Comparison of ENCODE assay signal across 8 mouse cellular contexts in genomic region chr9:72807420-72808005, GRCm38 (mm10). TPM values are rescaled to one million over a fixed set of nuclear protein-coding genes. Genes with fewer than 3 reads are reported as not detected.
DNase-seq lines count a peak whose midpoint lies in the region; ATAC-seq and TF ChIP-seq lines count a peak whose summit lies in the region.

No protein-coding gene starts in this region.

- H3K27me3 ChIP-seq in megakaryocyte, embryonic 14.5 days (replicated peaks): peaks cover 71% of the 10 kb centered on the region
- H3K27me3 ChIP-seq in intestine, embryonic 16.5 days (replicated peaks; ENCODE audit: control insufficient read depth, insufficient read depth, low read length): no peaks in the 10 kb centered on the region
- peaks cover 21% of the 10 kb centered on the region for H3K27me3 ChIP-seq in limb, embryonic 12.5 days
- no peaks in the 10 kb centered on the region for H3K27me3 ChIP-seq in thymus, adult 2 months (ENCODE audit: control insufficient read depth, insufficient read depth, low read length)

- no peaks in the 10 kb centered on the region for H3K36me3 ChIP-seq in megakaryocyte, embryonic 14.5 days (replicated peaks; ENCODE audit: low read length)
- H3K36me3 ChIP-seq in intestine, embryonic 16.5 days (ENCODE audit: control insufficient read depth, insufficient read depth, low read length): no peaks in the 10 kb centered on the region
- no peaks in the 10 kb centered on the region for H3K36me3 ChIP-seq in limb, embryonic 12.5 days
- no peaks in the 10 kb centered on the region for H3K36me3 ChIP-seq in thymus, adult 2 months (ENCODE audit: control insufficient read depth, insufficient read depth, low read length)

- WGBS in intestine, embryonic 16.5 days: under 1% methylated on average over 45 of the region's 52 CpGs
- under 1% methylated on average over 52 of the region's 52 CpGs for WGBS in limb, embryonic 12.5 days
- WGBS in thymus, adult 2 months: 1% methylated on average over 52 of the region's 52 CpGs

- peak; percentile 80 to 84 for DNase-seq in cerebellum, postnatal 14 days
- peak; percentile 55 for DNase-seq in frontal cortex, postnatal 36 days (ENCODE audit: low spot score in 2 of 2)
- DNase-seq in neural tube, embryonic 10.5 days (ENCODE audit: extremely low spot score, low spot score): peak; percentile 86
- DNase-seq in thymus, adult 2 months: peak; percentile 59

- peaks cover 13% of the 10 kb centered on the region for H3K4me1 ChIP-seq in megakaryocyte, embryonic 14.5 days
- peaks cover 11% of the 10 kb centered on the region for H3K4me1 ChIP-seq in intestine, embryonic 16.5 days (ENCODE audit: control insufficient read depth, insufficient read depth, low read length)
- peaks cover 33% of the 10 kb centered on the region for H3K4me1 ChIP-seq in limb, embryonic 12.5 days (replicated peaks)
- H3K4me1 ChIP-seq in thymus, adult 2 months (replicated peaks; ENCODE audit: control insufficient read depth, insufficient read depth, low read length): peaks cover 7% of the 10 kb centered on the region

- peak overlapping the region; percentile 48; the same call in 1 of the 2 replicates for H3K27ac ChIP-seq in intestine, embryonic 16.5 days (ENCODE audit: low read length)
- peak overlapping the region; percentile 80 for H3K27ac ChIP-seq in limb, embryonic 12.5 days
- no peak overlapping the region for H3K27ac ChIP-seq in thymus, adult 2 months (ENCODE audit: control insufficient read depth, insufficient read depth, low read length)

- peak overlapping the region; percentile 91 for H3K4me3 ChIP-seq in megakaryocyte, embryonic 14.5 days (replicated peaks)
- H3K4me3 ChIP-seq in intestine, embryonic 16.5 days (ENCODE audit: low read length): peak overlapping the region; percentile 81
- peak overlapping the region; percentile 82 for H3K4me3 ChIP-seq in limb, embryonic 12.5 days (replicated peaks)
- peak overlapping the region; percentile 54 for H3K4me3 ChIP-seq in thymus, adult 2 months (ENCODE audit: control insufficient read depth, insufficient read depth, low read length)

- H3K4me2 ChIP-seq in intestine, embryonic 16.5 days (ENCODE audit: low read depth, low read length): peak overlapping the region; percentile 98
- peak overlapping the region; percentile 100 for H3K4me2 ChIP-seq in limb, embryonic 12.5 days

- no peaks in the 10 kb centered on the region; the same call in 1 of the 2 replicates for H3K9me3 ChIP-seq in megakaryocyte, embryonic 14.5 days
- no peaks in the 10 kb centered on the region for H3K9me3 ChIP-seq in intestine, embryonic 16.5 days (ENCODE audit: control insufficient read depth, low read length)
- H3K9me3 ChIP-seq in limb, embryonic 12.5 days: no peaks in the 10 kb centered on the region

- TF ChIP-seq POLR2A in thymus, adult 2 months (IDR thresholded peaks at IDR 0.05; ENCODE audit: control insufficient read depth, extremely low read depth, insufficient read depth, low read length, poor library complexity): no peak

- no peak for ATAC-seq in megakaryocyte, adult 5-6 weeks (ENCODE audit: poor library complexity, severe bottlenecking)
- peak; percentile 43 for ATAC-seq in intestine, embryonic 16.5 days
- peak; percentile 26; the same call in 1 of the 2 replicates for ATAC-seq in limb, embryonic 12.5 days (ENCODE audit: insufficient number of reproducible peaks, insufficient read depth, low FRiP score, low TSS enrichment, low read depth)

- TF ChIP-seq CTCF in thymus, adult 2 months (IDR thresholded peaks at IDR 0.05; ENCODE audit: borderline replicate concordance, control insufficient read depth, extremely low read depth, insufficient read depth, low read length, poor library complexity): peak; percentile 18; the same call in 1 of the 2 replicates

- H3K9ac ChIP-seq in intestine, embryonic 16.5 days (ENCODE audit: low read depth, low read length): peak overlapping the region; percentile 81
- H3K9ac ChIP-seq in limb, embryonic 12.5 days (replicated peaks): peak overlapping the region; percentile 88

RNA-seq across cellular contexts. Expression of gene Prtg, which starts 0.8 kb away (rescaled TPM):
- not detected in 2 replicates for polyA plus RNA-seq in megakaryocyte, embryonic 14.5 days (2012; ENCODE audit: insufficient read depth, low replicate concordance)
- total RNA-seq in megakaryocyte, adult 5-6 weeks (2015): not detected in 2 replicates
- total RNA-seq in megakaryocyte, adult 5-6 weeks (2017): not detected in 2 replicates
- 0.32 and 0.33 TPM in 2 replicates for polyA plus RNA-seq in intestine, embryonic 16.5 days (2015; fragmentation: Nextera tagmentation; extraction: Ambion mirVana)
- 0.91 and 0.95 TPM in 2 replicates for polyA plus RNA-seq in limb, embryonic 12.5 days (2016; fragmentation: Nextera tagmentation; extraction: Ambion mirVana)
- polyA plus RNA-seq in thymus, adult 2 months (2012; rRNA removed): 0.06 and 0.07 TPM in 2 replicates
